Mouse (Mus musculus): Measurements from ENCODE around the gene Olfr38.

Gene Olfr38

DNA sequence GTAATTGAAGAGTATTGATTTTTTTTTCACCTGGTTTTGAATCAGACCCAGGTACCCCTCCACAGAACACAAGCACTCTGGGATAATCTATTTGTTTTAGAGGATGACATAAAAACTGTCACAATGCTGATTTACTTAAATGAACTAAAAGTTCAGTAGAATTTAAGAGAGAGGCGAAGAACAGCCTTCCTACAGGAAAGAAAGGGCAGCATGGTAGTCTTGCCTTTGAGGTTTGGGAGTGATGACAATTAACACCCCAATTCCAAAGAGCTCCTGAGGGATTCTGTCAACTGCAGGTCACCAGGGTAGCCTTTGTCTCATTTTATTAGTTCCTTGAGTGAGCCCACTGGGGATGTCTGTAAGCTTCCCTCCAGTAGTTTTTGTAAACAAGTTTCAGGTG is at the start of gene Olfr38:
Gene Olfr38 (plus strand): TSS at position 301 of the 400 bp plus-strand sequence.
- DNase-seq, result no peak

GRCm38 (mm10) chr6:42709291-42710211 is 46.7 kb upstream of the Olfr38 start, which contains the start of gene Tcaf1:
Tcaf1 (minus strand) TSS chr6:42710088.
- no peak for DNase-seq

GRCm38 (mm10) chr6:42714668-42715067 is 41.5 kb upstream of the Olfr38 start:
- no peak for DNase-seq

DNA sequence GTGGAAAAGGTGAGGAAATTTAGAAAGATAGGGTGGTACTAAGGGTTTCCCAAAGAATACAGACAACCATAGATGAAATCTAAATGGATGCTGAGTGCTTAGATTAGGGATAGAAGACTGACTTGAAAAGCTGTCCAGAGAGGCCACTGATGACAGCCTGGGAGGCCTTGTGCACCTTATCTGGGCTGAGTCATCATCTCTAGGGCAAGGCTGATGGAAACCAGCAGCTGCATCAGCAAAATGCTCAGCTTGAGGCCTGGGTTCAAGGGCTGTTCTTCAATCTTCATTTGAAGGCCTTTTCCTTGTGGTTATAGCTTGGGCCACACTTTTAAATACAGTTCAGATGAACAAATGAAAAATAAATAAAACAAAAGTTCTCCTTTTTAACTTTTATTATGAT is 38.2 kb upstream of the Olfr38 start:
- DNase-seq, result no peak

GRCm38 (mm10) chr6:42739071-42739470 is 17.1 kb upstream of the Olfr38 start, which contains the start of gene Olfr453:
Olfr453 (plus strand) TSS chr6:42739371.
- no peak for DNase-seq

GRCm38 (mm10) chr6:42742303-42742702 is 13.9 kb upstream of the Olfr38 start:
- no peak for DNase-seq

- DNase-seq, result no peak
Measured at GRCm38 (mm10) chr6:42747846-42748245, 8.4 kb upstream of the Olfr38 start.

GRCm38 (mm10) chr6:42777066-42777465 is 20.9 kb downstream of the Olfr38 start:
- DNase-seq, result no peak

DNA sequence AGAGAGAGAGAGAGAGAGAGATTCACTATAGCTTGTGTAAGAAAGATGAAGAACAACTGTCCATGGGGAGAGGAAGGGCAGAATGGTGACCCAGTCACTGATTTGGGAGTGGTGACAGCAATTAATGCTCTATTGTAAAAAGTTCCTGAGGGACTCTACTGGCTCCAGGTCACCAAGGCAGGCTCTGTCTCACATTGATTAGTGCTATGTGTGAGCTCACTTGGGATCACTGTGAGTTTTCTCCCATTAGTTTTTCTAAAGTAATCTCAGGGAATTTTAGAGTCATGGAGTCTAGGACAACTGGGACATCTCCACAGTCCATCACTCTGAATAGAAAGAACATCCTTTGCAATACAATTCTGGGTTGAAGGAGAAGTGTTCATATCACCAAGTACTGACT is 28.6 kb downstream of the Olfr38 start, which contains the start of gene Olfr452:
Gene Olfr452 (plus strand): TSS at position 301 of the 400 bp plus-strand sequence.
- no peak for DNase-seq

GRCm38 (mm10) chr6:42790247-42790948 is 34.2 kb downstream of the Olfr38 start:
- no peak for DNase-seq

GRCm38 (mm10) chr6:42790949-42791556 is 34.8 kb downstream of the Olfr38 start:
- no peak for DNase-seq

- DNase-seq, result no peak
Measured at GRCm38 (mm10) chr6:42794982-42795381, 38.8 kb downstream of the Olfr38 start.

GRCm38 (mm10) chr6:42811639-42812038 is 55.4 kb downstream of the Olfr38 start, which contains the start of gene Olfr450:
Olfr450 (plus strand) TSS chr6:42811939.
- no peak for DNase-seq

Measured in thymus, postnatal 4 days (tissue).